Mouse (Mus musculus) myocyte (in vitro differentiated cells): ENCODE results near the gene Slc24a3. TPM values are rescaled to one million over a fixed set of nuclear protein-coding genes. Genes with fewer than 3 reads are reported as not detected.

Experiments
- H3K27me3 ChIP-seq: one replicate; pipeline ENCODE4 v1.6.1; 2011; ENCODE audit not compliant: control insufficient read depth, insufficient read depth, insufficient read length
- H3K36me3 ChIP-seq: one replicate; pipeline ENCODE4 v1.6.1; 2011; ENCODE audit not compliant: control insufficient read depth, insufficient read depth
- H3K4me2 ChIP-seq: one replicate; pipeline ENCODE4 v1.6.1; 2011; ENCODE audit warnings: low read depth, control low read depth
- H3K4me3 ChIP-seq: one replicate; pipeline ENCODE4 v1.5.1; 2011; ENCODE audit warnings: mild to moderate bottlenecking, control low read depth, moderate library complexity
- H3K79me2 ChIP-seq: one replicate; pipeline ENCODE4 v1.6.1; 2011; ENCODE audit not compliant: control insufficient read depth, insufficient read depth
- H3ac ChIP-seq: one replicate; pipeline ENCODE4 v1.6.1; 2011; ENCODE audit not compliant: control insufficient read depth, insufficient read length
- CEBPB ChIP-seq: IDR thresholded peaks from 2 replicates; pipeline ENCODE4 v1.6.1; 2011; ENCODE audit warnings: mild to moderate bottlenecking, moderate library complexity; ENCODE audit not compliant: poor library complexity, insufficient read depth, severe bottlenecking
- E2F4 ChIP-seq: IDR thresholded peaks from one replicate; pipeline ENCODE4 v1.6.1; 2011; ENCODE audit warnings: mild to moderate bottlenecking, control low read depth, moderate library complexity; ENCODE audit not compliant: insufficient read depth
- MAX ChIP-seq: IDR thresholded peaks from one replicate; pipeline ENCODE4 v1.6.1; 2011; ENCODE audit warnings: low read depth, mild to moderate bottlenecking, control low read depth
- MYOD1 ChIP-seq, 3 experiments: IDR thresholded peaks; one replicate each; pipeline ENCODE4 v1.6.1; 2011; ENCODE audit warnings: control low read depth in 2 of 3, low read depth in 2 of 3, mild to moderate bottlenecking in 2 of 3, moderate library complexity in 1 of 3; ENCODE audit not compliant: insufficient read length in 2 of 3, control insufficient read depth in 1 of 3
- MYOG ChIP-seq, 3 experiments: IDR thresholded peaks; one replicate each; pipeline ENCODE4 v1.6.1; 2011; ENCODE audit warnings: control low read depth in 2 of 3, low read depth in 2 of 3, mild to moderate bottlenecking in 2 of 3; ENCODE audit not compliant: insufficient read length in 2 of 3, control insufficient read depth in 1 of 3, insufficient read depth in 1 of 3
- POLR2A ChIP-seq: IDR thresholded peaks from one replicate; pipeline ENCODE4 v1.6.1; 2011; ENCODE audit warnings: low read depth, mild to moderate bottlenecking, control low read depth, moderate library complexity; ENCODE audit not compliant: insufficient read length
- POLR2AphosphoS2 ChIP-seq: IDR thresholded peaks from one replicate; pipeline ENCODE4 v1.6.1; 2011; ENCODE audit warnings: low read depth, control low read depth; ENCODE audit not compliant: insufficient read length
- REST ChIP-seq: IDR thresholded peaks from one replicate; pipeline ENCODE4 v1.6.1; 2011; ENCODE audit warnings: mild to moderate bottlenecking, control low read depth, moderate library complexity; ENCODE audit not compliant: insufficient read depth, insufficient read length
- SRF ChIP-seq: IDR thresholded peaks from one replicate; pipeline ENCODE4 v1.6.1; 2011; ENCODE audit warnings: low read depth; ENCODE audit not compliant: control insufficient read depth, insufficient read length
- TCF12 ChIP-seq: IDR thresholded peaks from one replicate; pipeline ENCODE4 v1.6.1; 2011; ENCODE audit warnings: mild to moderate bottlenecking, control low read depth; ENCODE audit not compliant: poor library complexity, insufficient read depth, severe bottlenecking
- TCF3 ChIP-seq: IDR thresholded peaks from one replicate; pipeline ENCODE4 v1.6.1; 2011; ENCODE audit warnings: low read depth, control low read depth; ENCODE audit not compliant: insufficient read length
- USF1 ChIP-seq: IDR thresholded peaks from one replicate; pipeline ENCODE4 v1.6.1; 2011; ENCODE audit warnings: low read depth, mild to moderate bottlenecking, control low read depth, moderate library complexity
- polyA plus RNA-seq: library from polyadenylated mRNA; unstranded; fragments of >200 nt; fragmentation: generic; extraction: Trizol; gene quantifications from one replicate; pipeline ENCODE4 v1.2.1, GENCODE M21; 2012; ENCODE audit warnings: missing spikeins

Gene Slc24a3
- polyA plus RNA-seq, 1 experiment: 4.8 TPM

DNA sequence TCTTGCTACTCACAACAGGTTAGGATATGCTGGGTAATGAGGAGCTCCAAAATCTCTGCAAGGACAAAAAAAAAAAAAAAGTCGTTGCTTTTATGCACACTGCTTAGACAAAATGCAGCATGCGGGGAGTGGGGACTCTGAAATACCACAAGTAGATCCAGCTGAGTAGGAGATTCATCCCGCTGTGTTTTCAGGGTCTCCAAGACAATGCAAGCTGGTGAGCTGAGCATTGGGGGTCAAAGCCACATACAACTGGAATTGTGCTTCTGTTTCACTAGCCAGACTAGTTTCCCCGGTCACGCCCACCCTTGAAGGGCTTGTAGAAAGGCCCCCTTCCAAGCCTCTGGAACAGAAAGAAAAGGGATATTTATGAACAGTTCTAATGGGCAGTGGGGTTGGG, 270.8 kb downstream of the Slc24a3 start:
- Histone ChIP-seq H3K79me2 (no peaks in the 10 kb centered on the region), H3K4me3 (no peak overlapping the region)
- TF ChIP-seq USF1: no peak
- no peak for TF ChIP-seq SRF
- TF ChIP-seq MAX: no peak
- no peak for TF ChIP-seq E2F4
- TF ChIP-seq MYOG (IDR thresholded peaks at IDR 0.05; ENCODE audit: control insufficient read depth in 1 of 3, insufficient read depth in 1 of 3, insufficient read length in 2 of 3, low read depth in 2 of 3): no peak
- TF ChIP-seq MYOD1 (IDR thresholded peaks at IDR 0.05; ENCODE audit: control insufficient read depth in 1 of 3, insufficient read length in 2 of 3, low read depth in 2 of 3): no peak
- TF ChIP-seq TCF3: no peak
- no peak for TF ChIP-seq TCF12
- TF ChIP-seq REST: no peak
- no peak for TF ChIP-seq POLR2A
- TF ChIP-seq CEBPB: no peak
- TF ChIP-seq POLR2AphosphoS2: no peak

DNA sequence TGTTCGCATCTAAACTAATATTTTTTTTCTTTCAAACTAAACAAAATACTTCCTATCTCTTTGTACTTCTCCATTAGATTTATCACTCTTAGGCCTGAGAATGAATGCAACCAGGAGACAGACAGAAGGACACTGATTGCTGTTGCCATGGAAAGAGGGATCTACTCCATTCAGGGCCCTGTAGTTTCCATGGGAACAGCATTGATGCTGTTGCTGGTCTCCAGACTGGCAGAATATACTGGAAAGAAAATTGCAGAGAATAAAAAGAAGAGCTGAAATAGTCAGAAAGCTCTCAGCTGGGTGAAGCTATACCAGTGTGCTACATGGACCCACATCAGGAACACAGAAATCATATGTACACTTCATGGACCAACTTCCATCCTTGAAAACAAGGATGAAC, 272.2 kb downstream of the Slc24a3 start:
- H3K79me2 ChIP-seq: no peaks in the 10 kb centered on the region
- H3ac ChIP-seq: no peak overlapping the region
- no peak overlapping the region for H3K4me2 ChIP-seq
- no peaks in the 10 kb centered on the region for H3K27me3 ChIP-seq
- no peak overlapping the region for H3K4me3 ChIP-seq
- H3K36me3 ChIP-seq: no peaks in the 10 kb centered on the region
- no peak for TF ChIP-seq SRF
- TF ChIP-seq MYOG (IDR thresholded peaks at IDR 0.05; ENCODE audit: control insufficient read depth in 1 of 3, insufficient read depth in 1 of 3, insufficient read length in 2 of 3, low read depth in 2 of 3): no peak
- TF ChIP-seq POLR2AphosphoS2: no peak
- no peak for TF ChIP-seq TCF3
- no peak for TF ChIP-seq E2F4
- no peak for TF ChIP-seq USF1
- TF ChIP-seq MAX: no peak

More for the DNA sequence above, 270.8 kb downstream of the Slc24a3 start:
- H3ac ChIP-seq: no peak overlapping the region
- no peaks in the 10 kb centered on the region for H3K27me3 ChIP-seq
- H3K36me3 ChIP-seq: no peaks in the 10 kb centered on the region
- no peak overlapping the region for H3K4me2 ChIP-seq

DNA sequence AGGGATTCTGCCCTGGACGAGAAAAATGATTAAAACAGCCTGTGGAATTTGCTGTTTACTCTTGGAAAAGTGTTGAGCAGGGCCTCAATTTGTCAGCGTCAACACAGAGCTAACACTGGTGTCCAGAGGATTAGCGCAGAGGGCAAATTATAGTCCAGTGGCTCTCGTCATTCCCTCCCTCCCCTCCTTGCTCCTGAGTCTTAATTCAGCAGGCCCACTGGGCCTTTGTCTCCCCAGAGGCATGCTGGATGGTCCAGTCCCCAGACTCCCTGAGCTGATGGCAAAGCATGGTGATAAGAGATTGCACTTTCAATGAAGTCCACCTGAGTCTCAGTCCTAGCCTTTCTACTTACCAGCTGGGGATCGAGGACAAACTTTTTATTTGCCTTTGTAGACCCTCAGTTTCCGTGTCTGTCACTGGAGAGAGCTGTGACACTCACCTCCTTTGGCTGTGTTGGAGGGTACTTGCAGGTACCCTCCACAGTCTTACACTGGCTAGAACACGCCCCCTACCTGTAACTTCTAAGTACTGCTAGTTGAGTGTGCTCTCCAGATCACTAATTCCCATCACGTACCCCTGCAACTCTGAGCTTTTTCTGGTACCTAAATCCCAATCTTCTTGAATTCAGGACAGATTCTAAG, 289.7 kb downstream of the Slc24a3 start:
- no peak overlapping the region for H3ac ChIP-seq
- no peaks in the 10 kb centered on the region for H3K79me2 ChIP-seq
- TF ChIP-seq CEBPB: no peak
- no peak for TF ChIP-seq MAX
- TF ChIP-seq E2F4: no peak
- TF ChIP-seq POLR2AphosphoS2: no peak
- TF ChIP-seq MYOD1 (IDR thresholded peaks at IDR 0.05; ENCODE audit: control insufficient read depth in 1 of 3, insufficient read length in 2 of 3, low read depth in 2 of 3): no peak
- no peak overlapping the region for H3K4me3 ChIP-seq
- H3K36me3 ChIP-seq: no peaks in the 10 kb centered on the region
- H3K27me3 ChIP-seq: no peaks in the 10 kb centered on the region
- H3K4me2 ChIP-seq: no peak overlapping the region

DNA sequence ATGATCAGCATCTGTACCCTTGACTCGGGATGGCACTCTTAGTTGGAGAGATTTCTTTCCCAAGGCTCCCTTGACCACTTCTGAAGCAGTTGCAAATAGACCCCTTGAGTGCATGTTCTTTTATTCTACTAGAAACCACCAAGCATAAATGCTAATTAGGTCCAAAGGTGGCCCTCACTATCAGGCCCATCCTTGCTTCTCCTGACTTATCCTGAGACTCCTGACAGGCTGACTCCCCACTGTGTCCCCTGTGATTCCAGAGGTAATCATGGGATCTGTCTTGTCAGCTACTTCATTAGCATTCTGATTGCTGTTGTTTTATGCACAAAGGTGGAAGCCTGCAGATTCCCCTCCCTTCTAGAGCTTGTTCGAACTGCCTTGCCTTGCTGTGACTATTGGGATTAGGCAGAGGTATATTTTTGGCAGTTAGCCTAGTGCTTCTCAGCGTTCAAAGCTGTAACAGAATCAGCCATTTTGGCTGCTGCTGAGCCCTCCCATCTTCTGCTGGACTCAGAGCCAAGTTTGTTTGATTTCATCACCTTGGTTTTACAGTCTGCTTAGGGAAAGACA, 293.4 kb downstream of the Slc24a3 start:
- H3ac ChIP-seq: no peak overlapping the region
- H3K4me3 ChIP-seq: no peak overlapping the region
- H3K79me2 ChIP-seq: no peaks in the 10 kb centered on the region
- no peak overlapping the region for H3K4me2 ChIP-seq
- H3K36me3 ChIP-seq: no peaks in the 10 kb centered on the region
- TF ChIP-seq USF1: no peak
- no peak for TF ChIP-seq E2F4
- no peak for TF ChIP-seq POLR2AphosphoS2
- no peaks in the 10 kb centered on the region for H3K27me3 ChIP-seq

DNA sequence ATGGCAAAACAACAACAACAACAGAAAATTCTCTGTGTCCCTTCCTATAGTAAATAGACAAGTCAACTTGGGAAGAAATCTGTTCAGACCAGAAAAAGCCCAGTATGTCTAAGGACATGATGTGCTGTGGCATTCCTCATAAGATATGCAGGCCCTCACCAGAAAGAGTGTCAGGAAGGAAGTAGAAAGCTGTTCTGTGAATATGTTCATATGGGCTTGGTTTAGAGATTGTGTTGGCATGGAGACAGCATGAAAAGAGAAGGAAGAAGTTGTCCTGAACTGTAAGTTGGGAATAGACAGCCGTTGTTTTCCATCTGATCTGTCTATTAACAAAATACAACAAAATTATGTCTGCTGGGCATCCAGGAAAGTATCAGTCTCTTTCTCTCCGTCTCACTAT, 294.7 kb downstream of the Slc24a3 start:
- H3K36me3 ChIP-seq: no peaks in the 10 kb centered on the region
- H3ac ChIP-seq: no peak overlapping the region
- H3K79me2 ChIP-seq: no peaks in the 10 kb centered on the region
- no peak for TF ChIP-seq CEBPB
- H3K27me3 ChIP-seq: no peaks in the 10 kb centered on the region
- H3K4me2 ChIP-seq: no peak overlapping the region
- H3K4me3 ChIP-seq: no peak overlapping the region

DNA sequence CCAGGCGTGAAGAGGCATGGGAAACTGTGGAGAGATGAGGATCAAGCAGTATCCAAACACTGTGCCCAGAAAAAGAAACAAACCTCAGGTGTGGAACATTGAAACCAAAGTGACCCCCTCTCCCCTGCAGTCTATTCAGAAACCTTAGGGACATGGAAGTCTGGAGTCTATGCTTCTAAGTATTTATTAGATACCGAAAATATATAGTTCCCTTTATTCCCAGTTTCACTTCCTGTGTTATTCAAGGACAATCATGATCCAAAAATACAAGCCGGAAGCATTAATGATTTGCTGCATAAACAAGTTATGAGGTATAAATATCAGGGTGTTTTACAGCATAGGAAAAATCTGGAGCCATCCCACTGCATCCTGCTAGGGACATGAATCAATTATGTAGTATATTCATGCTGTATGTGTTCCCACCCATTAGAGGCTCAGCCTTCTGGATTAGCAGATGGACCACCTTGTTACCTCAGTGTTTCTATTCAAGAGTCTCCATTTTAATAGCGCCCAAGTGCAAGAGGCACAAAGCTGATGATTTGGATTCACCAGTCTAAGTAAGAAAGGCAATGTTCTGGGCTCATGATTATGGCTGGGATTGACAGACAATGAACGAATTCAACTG, 301.3 kb downstream of the Slc24a3 start:
- H3K27me3 ChIP-seq: no peaks in the 10 kb centered on the region
- no peaks in the 10 kb centered on the region for H3K36me3 ChIP-seq
- TF ChIP-seq USF1 (no peak), POLR2A (no peak), CEBPB (no peak), REST (no peak), MYOG (IDR thresholded peaks at IDR 0.05; ENCODE audit: control insufficient read depth in 1 of 3, insufficient read depth in 1 of 3, insufficient read length in 2 of 3, low read depth in 2 of 3) (no peak), MYOD1 (IDR thresholded peaks at IDR 0.05; ENCODE audit: control insufficient read depth in 1 of 3, insufficient read length in 2 of 3, low read depth in 2 of 3) (no peak), POLR2AphosphoS2 (no peak), SRF (no peak), MAX (no peak), TCF12 (no peak), TCF3 (no peak), E2F4 (no peak)
- no peak overlapping the region for H3ac ChIP-seq
- H3K4me2 ChIP-seq: no peak overlapping the region
- H3K4me3 ChIP-seq: no peak overlapping the region
- H3K79me2 ChIP-seq: no peaks in the 10 kb centered on the region
